Mouse (Mus musculus) bone marrow macrophage, adult 2 months (primary cell): Measurements from ENCODE around the gene Agbl4. TPM values are rescaled to one million over a fixed set of nuclear protein-coding genes. Genes with fewer than 3 reads are reported as not detected.
A peak's percentile ranks its signal among the peaks of the same experiment; 100 is the strongest.

Experiments used
- H3K27ac ChIP-seq: 2 replicates; pipeline ENCODE4 v1.5.1; 2012; ENCODE audit warnings: low read depth, low read length; ENCODE audit not compliant: insufficient read depth
- H3K4me1 ChIP-seq: 2 replicates; pipeline ENCODE4 v1.6.1; 2012; ENCODE audit warnings: low read length; ENCODE audit not compliant: control insufficient read depth, insufficient read depth
- H3K4me3 ChIP-seq: 2 replicates; pipeline ENCODE4 v1.5.1; 2012; ENCODE audit warnings: mild to moderate bottlenecking, low read length, moderate library complexity; ENCODE audit not compliant: insufficient read depth
- CTCF ChIP-seq: IDR thresholded peaks from 2 replicates; pipeline ENCODE4 v1.5.1; 2012; ENCODE audit warnings: low read depth, mild to moderate bottlenecking, low read length, moderate library complexity
- POLR2A ChIP-seq: IDR thresholded peaks from 2 replicates; pipeline ENCODE4 v1.6.1; 2012; ENCODE audit warnings: mild to moderate bottlenecking, low read depth, low read length, borderline replicate concordance
- polyA plus RNA-seq: library from polyadenylated mRNA; stranded (reverse); fragments of >200 nt; gene quantifications from 2 replicates; pipeline ENCODE4 v1.2.4, GENCODE M21; 2012; ENCODE audit not compliant: missing spikeins, insufficient read depth, insufficient read length

Gene Agbl4
- polyA plus RNA-seq, 1 experiment, result not detected

- no peak overlapping the region for H3K4me3 ChIP-seq
- TF ChIP-seq CTCF (no peak), POLR2A (no peak)
- no peaks in the 10 kb centered on the region for H3K4me1 ChIP-seq
- no peak overlapping the region for H3K27ac ChIP-seq
These were observed 1288.5 kb downstream of the Agbl4 start for GRCm38 (mm10) chr4:111685951-111686350.

DNA sequence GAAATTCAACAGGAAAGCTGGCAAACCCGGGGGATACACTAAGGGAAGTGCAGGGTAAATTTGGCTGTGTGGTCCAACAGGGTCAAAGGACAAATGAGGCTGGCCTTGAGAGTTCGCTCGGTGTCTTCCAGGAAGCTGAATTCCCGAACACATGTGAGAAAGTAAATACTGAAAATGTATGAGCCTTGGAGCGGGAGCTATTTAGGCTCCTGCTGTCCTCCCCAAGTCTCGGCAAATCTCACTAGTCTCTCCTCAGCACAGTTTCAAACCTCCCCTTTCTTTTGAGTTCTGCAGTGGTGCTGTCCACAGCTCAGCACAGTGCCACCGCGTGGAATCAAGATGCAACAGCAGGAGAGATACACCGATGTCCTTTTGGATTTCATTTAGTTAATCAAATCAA is 1289.5 kb downstream of the Agbl4 start:
- H3K27ac ChIP-seq, result no peak overlapping the region
- no peaks in the 10 kb centered on the region for H3K4me1 ChIP-seq
- TF ChIP-seq POLR2A, result no peak
- peak; percentile 66 for TF ChIP-seq CTCF
- no peak overlapping the region for H3K4me3 ChIP-seq

GRCm38 (mm10) chr4:111687613-111688012 is 1290.2 kb downstream of the Agbl4 start:
- TF ChIP-seq CTCF (peak; percentile 70), POLR2A (no peak)
- Histone ChIP-seq H3K4me1 (no peaks in the 10 kb centered on the region), H3K4me3 (peak overlapping the region; percentile 33), H3K27ac (no peak overlapping the region)

- TF ChIP-seq POLR2A (no peak), CTCF (no peak)
These were observed 1293.6 kb downstream of the Agbl4 start for GRCm38 (mm10) chr4:111691057-111691543.

GRCm38 (mm10) chr4:111701381-111701780 is 1303.9 kb downstream of the Agbl4 start:
- H3K4me1 ChIP-seq, result no peaks in the 10 kb centered on the region
- no peak overlapping the region for H3K4me3 ChIP-seq
- no peak overlapping the region for H3K27ac ChIP-seq
- no peak for TF ChIP-seq CTCF
- TF ChIP-seq POLR2A, result no peak

More at GRCm38 (mm10) chr4:111691057-111691543, 1293.6 kb downstream of the Agbl4 start:
- no peak overlapping the region for H3K4me3 ChIP-seq
- no peak overlapping the region for H3K27ac ChIP-seq
- no peaks in the 10 kb centered on the region for H3K4me1 ChIP-seq

GRCm38 (mm10) chr4:111704126-111704525 is 1306.7 kb downstream of the Agbl4 start:
- H3K27ac ChIP-seq, result no peak overlapping the region
- H3K4me1 ChIP-seq, result no peaks in the 10 kb centered on the region
- no peak overlapping the region for H3K4me3 ChIP-seq
- TF ChIP-seq POLR2A, result no peak
- TF ChIP-seq CTCF, result no peak

DNA sequence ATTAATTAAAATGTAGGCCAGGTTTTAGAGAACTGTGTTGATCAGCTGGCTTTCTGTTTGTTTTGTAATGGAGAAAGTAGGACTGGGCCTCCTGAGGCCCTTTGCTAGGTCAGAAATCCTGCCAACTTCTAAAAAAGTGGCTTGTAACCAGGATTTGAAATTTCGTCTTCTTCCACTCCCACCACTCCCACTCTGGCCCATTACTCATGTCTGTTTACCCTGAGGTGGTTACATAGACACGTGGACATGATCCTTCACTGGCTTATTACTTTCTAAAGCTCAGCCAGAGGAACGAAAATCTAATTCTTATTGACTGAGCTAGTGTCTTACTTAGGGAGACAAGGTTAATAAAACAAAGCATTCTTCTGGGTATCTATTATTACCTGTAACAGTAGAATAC is 1307.5 kb downstream of the Agbl4 start:
- TF ChIP-seq CTCF (no peak), POLR2A (no peak)
- H3K27ac ChIP-seq, result no peak overlapping the region
- no peak overlapping the region for H3K4me3 ChIP-seq
- no peaks in the 10 kb centered on the region for H3K4me1 ChIP-seq

Other genes with a start within 250 kb of the Agbl4 start
- not detected in 2 replicates for gene Elavl4, start 45.8 kb upstream of the Agbl4 start, polyA plus RNA-seq